9 mouse cellular contexts compared by ENCODE assay signal in the genomic region with DNA sequence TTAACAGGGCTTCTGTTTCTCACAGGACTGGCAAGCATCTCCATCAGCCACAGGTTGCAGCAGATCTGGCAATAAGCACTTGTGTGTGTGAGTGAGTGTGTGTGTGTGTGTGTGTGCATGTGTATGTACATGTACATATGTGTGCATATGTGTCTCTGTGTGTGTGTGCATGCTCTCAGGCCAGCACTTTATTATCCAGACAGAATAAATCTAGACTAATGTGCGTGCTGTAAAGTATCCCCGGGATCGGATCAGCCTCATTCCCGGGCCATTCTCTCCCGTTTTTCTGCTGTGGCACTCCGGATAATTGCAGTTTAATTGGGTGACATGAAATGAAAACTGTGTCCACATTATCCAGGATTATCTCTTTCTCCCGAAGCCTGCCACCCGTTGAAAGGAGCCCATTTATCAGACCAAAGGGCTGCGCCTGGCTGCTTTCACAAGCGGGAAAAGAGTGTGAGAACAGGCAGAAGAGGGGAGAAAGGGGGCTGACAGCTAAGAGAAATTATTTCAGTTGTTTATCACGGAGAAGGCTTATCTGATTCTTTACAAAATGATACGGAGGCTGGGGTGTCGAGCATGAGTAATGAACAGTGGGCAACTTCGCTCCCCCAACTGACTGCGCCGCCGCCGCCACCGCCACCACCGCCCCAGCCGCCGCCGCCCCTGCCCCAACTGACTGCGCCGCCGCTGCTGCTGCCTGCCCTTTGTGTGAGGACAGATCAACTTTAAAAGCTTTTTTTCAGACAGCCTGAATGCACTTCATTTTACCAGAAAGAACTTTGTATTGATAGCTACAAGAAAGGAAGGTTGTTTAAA. TPM values are rescaled to one million over a fixed set of nuclear protein-coding genes. Genes with fewer than 3 reads are reported as not detected.
DNase-seq lines count a peak whose midpoint lies in the region; ATAC-seq lines count a peak whose summit lies in the region.
"Had no signal": no experiment of that assay in that cellular context is flagged by ENCODE, and none has a peak within 500 bp of the region (broad histone marks: within the 10 kb centered on the region; RNA-seq: fewer than 3 reads in every experiment).

No protein-coding gene starts in this region.

- no peaks in the 10 kb centered on the region for H3K9me3 ChIP-seq in hindbrain, embryonic 15.5 days
- no peaks in the 10 kb centered on the region for H3K9me3 ChIP-seq in midbrain, embryonic 13.5 days

- peak; percentile 65 for DNase-seq in embryo, embryonic 10 days (ENCODE audit: low spot score)
- peak; percentile 56 for DNase-seq in embryo, embryonic 11 days
- DNase-seq in adrenal gland, postnatal 10 days: no peak
- no peak for DNase-seq in left cerebral cortex, postnatal 4 days
- DNase-seq: gastrocnemius, postnatal 14 days had no signal

- no peak overlapping the region for H3K27ac ChIP-seq in hindbrain, embryonic 15.5 days (replicated peaks)
- H3K27ac ChIP-seq in midbrain, embryonic 13.5 days: peak overlapping the region; percentile 54

- intact Hi-C loops in left cerebral cortex, postnatal 4 days (cut with DNase I): no loop called here

- ATAC-seq in hindbrain, embryonic 15.5 days (ENCODE audit: low FRiP score, low read depth): no peak
- peak; percentile 75 for ATAC-seq in midbrain, embryonic 13.5 days
- no peak for ATAC-seq in monocyte, adult 5-6 weeks (replicated peaks; ENCODE audit: insufficient number of reproducible peaks, low FRiP score, low TSS enrichment, poor library complexity, severe bottlenecking)

- peak overlapping the region; percentile 33 for H3K4me3 ChIP-seq in hindbrain, embryonic 15.5 days
- H3K4me3 ChIP-seq in midbrain, embryonic 13.5 days (replicated peaks): peak overlapping the region; percentile 39

- no peaks in the 10 kb centered on the region for H3K36me3 ChIP-seq in hindbrain, embryonic 15.5 days
- no peaks in the 10 kb centered on the region for H3K36me3 ChIP-seq in midbrain, embryonic 13.5 days

- H3K4me1 ChIP-seq in hindbrain, embryonic 15.5 days (replicated peaks): peaks cover 16% of the 10 kb centered on the region
- peaks cover 22% of the 10 kb centered on the region for H3K4me1 ChIP-seq in midbrain, embryonic 13.5 days (replicated peaks)

- WGBS in hindbrain, embryonic 15.5 days: 9% methylated on average over 26 of the region's 26 CpGs
- WGBS in midbrain, embryonic 13.5 days: 4% methylated on average over 26 of the region's 26 CpGs

- H3K27me3 ChIP-seq in hindbrain, embryonic 15.5 days: 0 out of 2 replicates have a peak, but pooled peaks cover 2% of the 10 kb centered on the region
- H3K27me3 ChIP-seq in midbrain, embryonic 13.5 days: peaks cover 63% of the 10 kb centered on the region

- no peak overlapping the region for H3K9ac ChIP-seq in hindbrain, embryonic 15.5 days
- H3K9ac ChIP-seq in midbrain, embryonic 13.5 days (replicated peaks): peak overlapping the region; percentile 41

- H3K4me2 ChIP-seq in hindbrain, embryonic 15.5 days: peak overlapping the region; percentile 66
- H3K4me2 ChIP-seq in midbrain, embryonic 13.5 days (replicated peaks): peak overlapping the region; percentile 66

RNA-seq across cellular contexts. Expression of a gene that starts 55.5 kb away (rescaled TPM):
- not detected in 2 replicates for polyA plus RNA-seq in hindbrain, embryonic 15.5 days (2015; fragmentation: Nextera tagmentation; extraction: Ambion mirVana)
- polyA plus RNA-seq in midbrain, embryonic 13.5 days (2015; fragmentation: Nextera tagmentation; extraction: Ambion mirVana): not detected in 2 replicates
- not detected for total RNA-seq in adrenal gland, postnatal 10 days (2021)
- not detected for total RNA-seq in left cerebral cortex, postnatal 4 days (2021)
- total RNA-seq in monocyte, adult 5-6 weeks (2017): not detected in 3 replicates
- total RNA-seq: gastrocnemius, postnatal 14 days; left cerebral cortex, postnatal 36 days had no signal

Comparison
In these comparisons a context has a peak if more than half of its experiments do, and no peak if none do; other contexts are left out.
1. DNase-seq: peak in embryo, embryonic 10 days (single experiment) and embryo, embryonic 11 days (single experiment); none in adrenal gland, postnatal 10 days (single experiment) and left cerebral cortex, postnatal 4 days (single experiment).